Mouse (Mus musculus): ENCODE measurements around the gene AC124502.3. TPM values are rescaled to one million over a fixed set of nuclear protein-coding genes. Genes with fewer than 3 reads are reported as not detected.

AC124502.3 gene
- polyA plus RNA-seq, 1 experiment from 2014 or later: 1.9 TPM

DNA sequence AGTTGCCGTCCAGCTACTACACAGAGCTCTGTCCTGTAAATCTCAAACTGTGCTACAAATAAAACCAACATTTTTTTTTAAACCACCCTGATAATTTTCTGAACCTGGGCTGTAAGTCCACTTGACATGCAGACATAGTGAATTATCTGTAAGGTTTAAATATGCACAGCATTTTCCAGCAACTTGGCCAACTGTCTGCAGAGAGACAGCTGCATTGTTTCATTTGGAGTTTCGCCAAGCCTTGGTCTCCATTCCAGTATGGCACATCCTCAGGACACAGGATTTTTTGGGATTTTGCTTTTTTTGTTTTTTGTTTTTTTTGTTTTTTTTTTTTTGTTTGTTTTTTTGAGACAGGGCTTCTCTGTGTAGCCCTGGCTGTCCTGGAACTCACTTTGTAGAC, 17.3 kb upstream of the AC124502.3 start:
- H3K4me1 ChIP-seq (replicated peaks; ENCODE audit: control insufficient read depth, insufficient read depth, low read length): peaks cover 4% of the 10 kb centered on the region; the same call in 1 of the 2 replicates
- 86% methylated on average over 2 of the region's 2 CpGs for WGBS
- DNase-seq (ENCODE audit: low spot score): peak; percentile 33

DNA sequence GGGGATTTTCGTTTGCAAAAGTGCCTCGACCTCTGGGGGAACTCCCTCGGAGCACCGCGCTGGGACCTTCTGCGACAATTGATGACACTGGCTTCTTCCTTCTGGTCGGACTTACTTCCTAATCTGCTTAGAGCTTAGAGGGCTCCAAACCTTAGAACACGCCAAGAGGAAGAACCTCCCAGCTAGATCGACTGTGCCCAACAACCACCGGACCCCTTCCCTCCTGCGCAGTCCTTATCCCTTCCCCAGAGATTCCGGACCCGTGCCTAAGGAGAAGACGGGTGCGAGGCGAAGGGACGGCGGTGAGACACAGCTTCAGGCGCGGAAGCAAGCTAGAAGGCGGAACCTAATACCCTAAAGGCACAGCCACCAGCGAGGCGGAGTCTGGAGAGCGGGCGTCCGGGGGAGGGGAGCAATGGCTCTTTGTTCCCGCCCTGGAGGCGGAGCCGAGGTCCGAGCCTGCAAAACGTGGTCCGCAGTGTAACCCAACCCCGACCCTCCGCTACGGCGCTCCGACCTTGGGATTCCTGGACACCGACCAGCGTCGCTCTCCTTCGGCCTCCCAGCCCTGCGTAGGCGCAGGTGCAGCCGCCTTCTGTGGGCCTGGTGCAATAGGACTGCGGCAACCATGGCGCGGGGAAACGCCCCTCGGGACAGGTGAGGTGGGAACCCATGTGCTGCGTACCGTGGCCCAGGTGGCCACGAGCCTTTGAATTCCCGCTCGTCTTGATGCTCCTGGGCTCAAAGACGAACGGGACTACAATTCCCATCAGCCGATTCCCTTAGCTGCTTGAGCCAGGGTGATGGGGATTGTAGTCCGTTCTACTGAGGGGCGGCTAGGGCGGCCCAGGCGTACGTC, 14.8 kb upstream of the AC124502.3 start, which contains the start of gene Slc29a2:
Slc29a2 (plus strand) TSS at position 240 of the 859 bp plus-strand sequence.
- Histone ChIP-seq H3K27me3 (ENCODE audit: control insufficient read depth, insufficient read depth, low read length) (no peaks in the 10 kb centered on the region), H3K4me2 (replicated peaks) (peak within 1 kb of the TSS; percentile 83), H3K27ac (peak within 1 kb of the TSS; percentile 85), H3K4me1 (replicated peaks; ENCODE audit: control insufficient read depth, insufficient read depth, low read length) (peaks cover 4% of the 10 kb centered on the region; the same call in 1 of the 2 replicates), H3K9ac (peak within 1 kb of the TSS; percentile 93), H3K9me3 (ENCODE audit: control insufficient read depth, low read length) (no peaks in the 10 kb centered on the region), H3K4me3 (replicated peaks; ENCODE audit: low read length) (peak within 1 kb of the TSS; percentile 81), H3K36me3 (replicated peaks; ENCODE audit: control insufficient read depth, insufficient read depth) (peaks cover 26% of the 10 kb centered on the region)
- ATAC-seq (ENCODE audit: low FRiP score) (peak; percentile 93), DNase-seq (ENCODE audit: low spot score) (peak; percentile 87)
- WGBS: under 1% methylated on average over 62 of the region's 62 CpGs

More for the DNA sequence above, 17.3 kb upstream of the AC124502.3 start:
- H3K9me3 ChIP-seq (ENCODE audit: control insufficient read depth, low read length): no peaks in the 10 kb centered on the region
- no peaks in the 10 kb centered on the region for H3K27me3 ChIP-seq (ENCODE audit: control insufficient read depth, insufficient read depth, low read length)
- no peak overlapping the region for H3K4me3 ChIP-seq (replicated peaks; ENCODE audit: low read length)
- H3K36me3 ChIP-seq (replicated peaks; ENCODE audit: control insufficient read depth, insufficient read depth): peaks cover 1% of the 10 kb centered on the region; the same call in 1 of the 2 replicates
- no peak overlapping the region for H3K4me2 ChIP-seq (replicated peaks)
- ATAC-seq (ENCODE audit: low FRiP score): no peak
- H3K9ac ChIP-seq: no peak overlapping the region
- no peak overlapping the region for H3K27ac ChIP-seq

DNA sequence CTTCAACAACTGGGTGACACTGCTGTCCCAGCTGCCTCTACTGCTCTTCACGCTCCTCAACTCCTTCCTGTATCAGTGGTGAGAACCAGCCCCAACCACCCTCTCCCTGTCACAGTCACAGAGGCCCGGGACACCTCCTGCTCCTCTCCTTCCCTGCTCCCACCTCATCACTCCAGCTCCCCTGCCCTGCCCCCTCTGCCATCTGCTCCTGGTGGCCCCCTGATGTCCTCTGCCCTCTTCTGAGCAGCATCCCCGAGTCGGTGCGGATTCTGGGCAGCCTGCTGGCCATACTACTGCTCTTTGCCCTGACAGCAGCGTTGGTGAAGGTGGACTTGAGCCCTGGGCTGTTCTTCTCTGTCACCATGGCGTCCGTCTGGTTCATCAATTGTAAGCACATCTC, 12.6 kb upstream of the AC124502.3 start:
- no peak for ATAC-seq (ENCODE audit: low FRiP score)
- H3K36me3 ChIP-seq (replicated peaks; ENCODE audit: control insufficient read depth, insufficient read depth): peaks cover 43% of the 10 kb centered on the region

GRCm38 (mm10) chr19:5032686-5033085, 6.0 kb upstream of the AC124502.3 start:
- Histone ChIP-seq H3K36me3 (replicated peaks; ENCODE audit: control insufficient read depth, insufficient read depth) (peaks cover 39% of the 10 kb centered on the region), H3K27me3 (ENCODE audit: control insufficient read depth, insufficient read depth, low read length) (no peaks in the 10 kb centered on the region), H3K4me1 (replicated peaks; ENCODE audit: control insufficient read depth, insufficient read depth, low read length) (0 out of 2 replicates have a peak, but pooled peaks cover 3% of the 10 kb centered on the region), H3K9ac (no peak overlapping the region), H3K4me3 (replicated peaks; ENCODE audit: low read length) (no peak overlapping the region), H3K27ac (no peak overlapping the region), H3K9me3 (ENCODE audit: control insufficient read depth, low read length) (no peaks in the 10 kb centered on the region), H3K4me2 (replicated peaks) (no peak overlapping the region)
- 96% methylated on average over 3 of the region's 3 CpGs for WGBS
- DNase-seq (ENCODE audit: low spot score) (no peak), ATAC-seq (ENCODE audit: low FRiP score) (no peak)

More for the DNA sequence above, 12.6 kb upstream of the AC124502.3 start:
- H3K27me3 ChIP-seq (ENCODE audit: control insufficient read depth, insufficient read depth, low read length): no peaks in the 10 kb centered on the region
- peaks cover 4% of the 10 kb centered on the region; the same call in 1 of the 2 replicates for H3K4me1 ChIP-seq (replicated peaks; ENCODE audit: control insufficient read depth, insufficient read depth, low read length)
- no peaks in the 10 kb centered on the region for H3K9me3 ChIP-seq (ENCODE audit: control insufficient read depth, low read length)
- H3K27ac ChIP-seq: no peak overlapping the region
- no peak overlapping the region for H3K4me3 ChIP-seq (replicated peaks; ENCODE audit: low read length)
- H3K4me2 ChIP-seq (replicated peaks): no peak overlapping the region
- no peak overlapping the region for H3K9ac ChIP-seq
- no peak for DNase-seq (ENCODE audit: low spot score)
- WGBS: 88% methylated on average over 8 of the region's 8 CpGs

DNA sequence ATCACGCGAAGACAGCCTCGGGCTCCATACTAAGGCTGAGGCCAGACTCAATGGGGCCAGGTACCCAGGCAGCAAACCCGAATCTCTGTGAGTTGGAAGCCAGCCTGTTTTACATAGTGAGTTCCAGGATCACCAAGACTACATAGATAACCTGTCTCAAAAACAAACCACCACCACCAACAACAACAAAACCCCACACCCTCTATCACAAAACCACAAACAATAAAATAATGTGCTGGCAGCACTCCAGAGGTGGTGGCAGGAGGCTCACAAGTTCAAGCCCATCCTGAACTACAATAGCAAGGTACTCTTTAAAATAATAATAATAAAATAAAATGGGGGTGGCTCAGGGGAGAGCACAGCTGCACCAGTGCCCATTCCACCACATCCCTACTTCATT, 2.1 kb upstream of the AC124502.3 start:
- Histone ChIP-seq H3K4me1 (replicated peaks; ENCODE audit: control insufficient read depth, insufficient read depth, low read length) (peaks cover 20% of the 10 kb centered on the region), H3K4me3 (replicated peaks; ENCODE audit: low read length) (no peak overlapping the region), H3K27ac (no peak overlapping the region), H3K27me3 (ENCODE audit: control insufficient read depth, insufficient read depth, low read length) (no peaks in the 10 kb centered on the region), H3K36me3 (replicated peaks; ENCODE audit: control insufficient read depth, insufficient read depth) (0 out of 2 replicates have a peak, but pooled peaks cover 5% of the 10 kb centered on the region), H3K9me3 (ENCODE audit: control insufficient read depth, low read length) (no peaks in the 10 kb centered on the region), H3K4me2 (replicated peaks) (no peak overlapping the region), H3K9ac (no peak overlapping the region)
- no peak for ATAC-seq (ENCODE audit: low FRiP score)
- 77% methylated on average over 4 of the region's 4 CpGs for WGBS
- DNase-seq (ENCODE audit: low spot score): no peak

DNA sequence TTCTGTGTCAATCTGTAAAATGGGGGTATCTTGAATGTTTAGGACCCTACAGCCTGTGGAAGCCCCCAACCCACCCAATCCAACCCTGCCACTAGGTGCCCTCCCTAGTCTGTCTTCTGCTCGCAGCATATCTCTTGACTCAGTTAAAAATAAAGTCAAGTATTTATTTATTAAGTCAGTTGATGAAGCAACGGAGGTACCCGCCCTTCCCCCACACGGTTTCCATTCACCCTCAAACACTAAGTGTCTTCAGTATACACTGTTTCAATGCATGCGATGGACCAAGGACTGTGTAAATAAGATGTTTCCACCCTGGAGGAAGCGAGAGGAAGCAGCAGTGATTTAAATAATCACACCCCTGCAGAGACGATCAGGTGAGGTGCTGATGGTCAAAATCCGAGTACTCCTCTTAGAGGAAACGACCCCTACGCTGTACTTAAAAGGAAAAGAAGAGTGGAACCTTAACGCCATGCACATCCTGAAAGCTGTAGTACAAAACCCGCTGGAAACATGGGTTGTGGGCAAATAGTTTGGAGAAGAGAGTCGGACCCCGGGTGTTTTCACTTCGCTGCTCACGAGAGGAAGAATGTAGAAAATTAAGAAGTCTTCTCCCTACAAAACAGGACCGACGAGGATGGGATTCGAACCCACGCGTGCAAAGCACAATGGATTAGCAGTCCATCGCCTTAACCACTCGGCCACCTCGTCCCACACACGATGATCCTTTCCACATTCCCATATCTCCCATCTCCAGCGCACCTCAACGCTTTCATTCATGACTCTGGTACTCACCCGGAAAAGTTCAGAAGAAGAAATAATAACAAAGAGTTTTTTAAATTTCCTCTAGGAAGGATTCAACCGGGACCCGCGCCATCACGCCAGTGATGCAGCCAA, 766 bp upstream of the AC124502.3 start:
- WGBS: 7% methylated on average over 32 of the region's 32 CpGs
- Histone ChIP-seq H3K4me2 (replicated peaks) (peak overlapping the region; percentile 96), H3K36me3 (replicated peaks; ENCODE audit: control insufficient read depth, insufficient read depth) (peaks cover 6% of the 10 kb centered on the region; the same call in 1 of the 2 replicates), H3K4me1 (replicated peaks; ENCODE audit: control insufficient read depth, insufficient read depth, low read length) (peaks cover 27% of the 10 kb centered on the region), H3K9ac (peak overlapping the region; percentile 87), H3K9me3 (ENCODE audit: control insufficient read depth, low read length) (no peaks in the 10 kb centered on the region), H3K27ac (peak overlapping the region; percentile 86), H3K27me3 (ENCODE audit: control insufficient read depth, insufficient read depth, low read length) (no peaks in the 10 kb centered on the region), H3K4me3 (replicated peaks; ENCODE audit: low read length) (peak overlapping the region; percentile 80)
- DNase-seq (ENCODE audit: low spot score): peak; percentile 91
- peak; percentile 56 for ATAC-seq (ENCODE audit: low FRiP score)

- H3K9me3 ChIP-seq (ENCODE audit: control insufficient read depth, low read length): no peaks in the 10 kb centered on the region
- ATAC-seq (ENCODE audit: low FRiP score): 0 out of 2 replicates have a peak, but pooled peaks have one; percentile 1
These were observed 817 bp downstream of the AC124502.3 start for GRCm38 (mm10) chr19:5039301-5040114.

GRCm38 (mm10) chr19:5040862-5041523, 2.3 kb downstream of the AC124502.3 start, which contains the start of gene Brms1:
Gene Brms1, plus strand, starts transcription at chr19:5041354.
- H3K27ac ChIP-seq: peak within 1 kb of the TSS; percentile 69
- H3K9ac ChIP-seq: peak within 1 kb of the TSS; percentile 87
- no peaks in the 10 kb centered on the region for H3K9me3 ChIP-seq (ENCODE audit: control insufficient read depth, low read length)
- peak within 1 kb of the TSS; percentile 80 for H3K4me3 ChIP-seq (replicated peaks; ENCODE audit: low read length)
- peaks cover 27% of the 10 kb centered on the region for H3K4me1 ChIP-seq (replicated peaks; ENCODE audit: control insufficient read depth, insufficient read depth, low read length)
- no peaks in the 10 kb centered on the region for H3K27me3 ChIP-seq (ENCODE audit: control insufficient read depth, insufficient read depth, low read length)
- DNase-seq (ENCODE audit: low spot score) (peak; percentile 97), ATAC-seq (ENCODE audit: low FRiP score) (peak; percentile 77)
- H3K4me2 ChIP-seq (replicated peaks): peak within 1 kb of the TSS; percentile 96
- 6% methylated on average over 40 of the region's 40 CpGs for WGBS
- peaks cover 27% of the 10 kb centered on the region for H3K36me3 ChIP-seq (replicated peaks; ENCODE audit: control insufficient read depth, insufficient read depth)

More at GRCm38 (mm10) chr19:5039301-5040114, 817 bp downstream of the AC124502.3 start:
- DNase-seq (ENCODE audit: low spot score): no peak
- no peaks in the 10 kb centered on the region for H3K27me3 ChIP-seq (ENCODE audit: control insufficient read depth, insufficient read depth, low read length)
- H3K4me2 ChIP-seq (replicated peaks): peak overlapping the region; percentile 96
- peak overlapping the region; percentile 86 for H3K27ac ChIP-seq
- H3K9ac ChIP-seq: peak overlapping the region; percentile 87
- peaks cover 27% of the 10 kb centered on the region for H3K4me1 ChIP-seq (replicated peaks; ENCODE audit: control insufficient read depth, insufficient read depth, low read length)
- H3K36me3 ChIP-seq (replicated peaks; ENCODE audit: control insufficient read depth, insufficient read depth): peaks cover 21% of the 10 kb centered on the region
- peak overlapping the region; percentile 80 for H3K4me3 ChIP-seq (replicated peaks; ENCODE audit: low read length)
- WGBS: 11% methylated on average over 41 of the region's 41 CpGs
